Mouse (Mus musculus) adipocyte (in vitro differentiated cells): Measurements from ENCODE around the gene Fkbp2.

Source experiments
- DNase-seq: peaks from one replicate; pipeline ENCODE4 v3.0.0-alpha.2; 2016; ENCODE audit warnings: low spot score

Gene Fkbp2

GRCm38 (mm10) chr19:6980381-6981093 lies at the start of gene Fkbp2:
Fkbp2 (minus strand) TSS chr19:6980501.
- peak; percentile 100 for DNase-seq

DNA sequence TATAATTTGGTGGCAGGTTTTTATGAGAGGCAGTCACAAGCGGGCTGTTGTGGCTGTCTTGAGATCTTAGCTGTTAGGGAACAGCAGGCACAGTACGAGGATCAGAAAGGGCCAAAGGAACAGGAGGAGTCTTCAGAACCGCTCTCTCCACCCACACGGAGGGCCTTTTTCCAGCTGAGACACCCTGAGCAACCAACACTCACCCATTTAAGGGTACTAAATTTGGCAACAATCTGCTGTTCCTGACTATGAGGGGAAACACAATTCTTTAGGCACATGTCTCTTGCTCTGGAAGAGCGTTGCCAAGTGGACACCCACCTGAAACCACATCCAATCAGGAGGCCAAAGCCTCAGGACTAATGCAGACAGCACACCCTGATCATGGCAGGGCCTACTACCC lies 49.2 kb upstream of the Fkbp2 start:
- no peak for DNase-seq

DNA sequence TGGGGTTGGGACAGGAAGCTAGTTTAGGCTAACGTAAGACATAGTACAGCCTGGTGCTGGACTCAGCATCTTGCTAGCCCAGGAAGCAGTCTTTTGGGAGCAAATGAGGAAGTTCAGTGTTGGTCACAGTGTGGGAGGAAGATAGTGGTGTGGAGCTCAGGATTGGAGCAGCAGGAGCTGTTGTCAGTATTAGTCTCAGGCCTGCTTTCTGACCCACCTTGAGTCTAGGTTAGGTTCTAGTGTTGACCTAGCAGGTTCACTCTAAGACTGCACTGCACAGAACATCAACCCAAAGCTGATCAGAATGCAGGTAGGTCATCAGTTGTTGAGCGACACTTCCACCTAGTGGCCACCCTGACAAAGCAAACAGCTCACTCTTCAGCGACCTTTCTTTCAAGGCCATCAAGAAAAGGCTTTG lies 39.9 kb upstream of the Fkbp2 start:
- peak; percentile 70 for DNase-seq

DNA sequence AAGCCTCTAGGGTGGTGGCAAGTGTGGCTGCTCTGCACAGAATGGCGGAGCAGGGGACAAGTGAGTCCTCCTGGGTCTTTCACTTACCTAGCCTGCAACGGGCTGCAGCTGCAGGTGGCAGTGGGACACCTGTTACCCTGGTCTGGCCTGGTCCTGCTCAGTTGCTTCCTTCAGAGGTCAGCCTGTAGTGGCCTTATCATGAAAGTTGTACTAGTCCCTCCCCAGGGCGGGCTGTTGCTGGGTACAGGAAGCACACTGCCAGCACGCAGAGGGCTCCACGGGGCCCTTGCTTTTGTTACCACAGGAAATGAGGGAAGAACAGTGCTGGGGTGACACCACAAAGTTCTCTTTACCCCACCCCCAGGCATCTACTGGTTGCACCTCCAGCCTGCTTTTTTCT lies 38.9 kb upstream of the Fkbp2 start, which contains the start of gene Fermt3:
TSS of gene Fermt3 (minus strand) at position 279 of the 400 bp plus-strand sequence.
- DNase-seq = no peak

DNA sequence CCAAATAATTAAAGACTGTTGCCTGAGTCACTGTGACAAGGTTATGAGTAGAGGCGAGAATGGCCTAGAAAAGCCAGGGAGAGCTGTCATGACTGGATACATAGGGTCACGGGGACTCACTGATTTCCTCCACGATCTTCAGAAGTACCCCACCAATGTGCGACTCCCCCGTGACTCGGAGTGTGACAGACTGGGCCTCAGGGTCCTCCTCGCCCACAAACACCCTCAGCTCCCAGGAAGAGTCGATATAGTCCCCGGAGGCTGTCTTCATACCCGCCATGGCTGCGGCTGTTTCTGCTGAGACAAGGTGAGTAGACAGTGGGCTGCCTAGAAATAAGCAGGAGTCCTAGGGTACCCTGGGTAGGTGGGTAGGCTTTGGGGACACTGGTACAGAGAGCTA lies 38.2 kb upstream of the Fkbp2 start:
- DNase-seq = no peak

DNA sequence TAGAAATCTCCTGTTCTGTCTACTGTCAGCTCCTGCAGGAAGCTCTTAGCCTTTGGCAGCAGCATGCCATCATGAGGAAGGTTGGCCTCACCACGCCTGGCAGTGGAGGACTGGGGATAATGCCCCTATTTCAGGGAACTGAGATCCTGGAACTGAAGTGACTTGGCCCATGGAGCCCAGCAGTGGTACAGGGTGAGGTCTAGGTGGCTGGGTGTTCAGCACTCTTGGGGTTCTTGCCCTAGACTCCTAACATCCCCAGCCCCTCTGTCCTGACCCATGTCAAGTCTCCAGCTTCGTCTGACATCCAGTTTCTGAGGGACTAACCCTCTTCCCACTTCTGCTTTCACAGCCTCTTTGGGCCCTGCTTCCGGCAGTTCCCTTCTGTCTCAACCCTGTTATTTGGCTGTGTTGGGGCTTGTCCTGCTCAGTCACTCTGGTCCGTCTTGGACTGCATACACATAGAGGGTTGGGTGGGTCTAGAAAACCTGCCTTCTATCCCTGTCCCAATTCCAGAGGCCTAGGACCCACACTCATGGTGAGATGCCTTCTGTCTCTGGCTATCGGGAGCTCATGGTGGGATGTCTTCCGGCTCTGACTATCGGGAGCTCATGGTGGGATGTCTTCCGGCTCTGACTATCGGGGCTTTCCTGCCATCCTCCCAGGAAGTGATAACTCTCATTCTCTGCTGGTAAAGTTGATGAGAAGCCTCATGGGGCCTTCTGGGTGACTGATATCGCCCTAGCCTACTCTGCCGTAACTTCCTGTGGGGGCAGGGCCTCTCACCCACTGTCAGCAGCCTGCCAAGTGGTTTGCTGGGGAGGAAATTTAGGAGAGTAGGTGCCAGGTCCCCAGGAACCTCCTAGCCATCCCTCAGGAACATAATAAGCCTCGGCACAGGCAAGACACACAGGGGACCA lies 37.5 kb upstream of the Fkbp2 start:
- no peak for DNase-seq

- DNase-seq = no peak
Measured at GRCm38 (mm10) chr19:7014481-7015135, 34.3 kb upstream of the Fkbp2 start.

- DNase-seq = no peak
Measured at GRCm38 (mm10) chr19:7013984-7014383, 33.7 kb upstream of the Fkbp2 start.

DNA sequence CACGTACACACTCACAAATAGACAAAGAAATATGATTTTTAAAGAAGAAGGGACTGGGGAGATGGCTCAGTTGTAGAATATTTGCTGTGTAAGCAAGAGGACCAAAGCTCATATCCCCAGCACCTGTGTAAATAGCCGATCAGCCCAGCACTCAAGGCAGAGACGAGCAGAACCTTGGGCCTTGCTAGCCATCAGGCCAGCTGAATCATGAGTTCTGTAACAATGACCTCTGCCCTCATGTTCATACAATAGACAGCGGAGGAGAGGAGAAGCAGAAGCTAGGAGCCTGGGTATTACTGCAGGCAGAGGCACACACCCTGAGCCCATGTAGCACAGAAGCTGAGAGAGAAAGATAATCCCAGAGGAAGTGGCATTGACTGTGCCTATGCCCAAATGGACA lies 32.1 kb upstream of the Fkbp2 start:
- DNase-seq = peak; percentile 64

GRCm38 (mm10) chr19:7006892-7007593 lies 26.7 kb upstream of the Fkbp2 start:
- DNase-seq = no peak

- DNase-seq = no peak
Measured at GRCm38 (mm10) chr19:6999360-7000063, 19.2 kb upstream of the Fkbp2 start.

DNA sequence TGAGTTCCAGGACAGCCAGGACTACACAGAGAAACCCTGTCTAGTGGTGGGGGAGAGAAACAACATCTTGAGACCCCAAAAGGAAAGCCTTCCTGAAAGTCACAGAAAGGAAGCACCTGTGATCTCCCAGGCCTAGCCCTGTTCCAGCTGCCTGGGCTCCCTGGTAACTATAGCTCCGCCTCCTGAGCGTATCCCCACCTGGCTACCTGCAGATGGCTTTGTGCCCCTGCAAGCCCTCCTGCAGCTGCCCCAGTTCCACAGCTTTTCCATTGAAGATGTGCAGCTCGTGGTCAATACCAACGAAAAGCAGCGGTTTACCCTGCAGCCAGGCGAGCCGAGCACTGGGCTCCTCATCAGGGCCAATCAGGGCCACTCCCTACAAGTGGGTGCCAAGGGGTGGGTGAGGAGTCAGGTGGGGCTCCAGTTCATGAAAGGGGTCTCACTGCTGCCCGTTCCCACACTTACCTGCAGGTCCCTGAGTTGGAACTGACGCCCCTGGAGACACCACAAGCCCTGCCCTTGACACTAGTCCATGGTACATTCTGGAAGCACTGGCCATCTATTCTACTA lies 17.5 kb upstream of the Fkbp2 start:
- no peak for DNase-seq

GRCm38 (mm10) chr19:6996006-6996405 lies 15.7 kb upstream of the Fkbp2 start, which contains the start of the genes Nudt22 and Trpt1:
Nudt22 (minus strand) TSS chr19:6996117.
Trpt1 (plus strand) TSS chr19:6996131.
- peak; percentile 91 for DNase-seq

GRCm38 (mm10) chr19:6995255-6995991 lies 15.1 kb upstream of the Fkbp2 start:
- no peak for DNase-seq

DNA sequence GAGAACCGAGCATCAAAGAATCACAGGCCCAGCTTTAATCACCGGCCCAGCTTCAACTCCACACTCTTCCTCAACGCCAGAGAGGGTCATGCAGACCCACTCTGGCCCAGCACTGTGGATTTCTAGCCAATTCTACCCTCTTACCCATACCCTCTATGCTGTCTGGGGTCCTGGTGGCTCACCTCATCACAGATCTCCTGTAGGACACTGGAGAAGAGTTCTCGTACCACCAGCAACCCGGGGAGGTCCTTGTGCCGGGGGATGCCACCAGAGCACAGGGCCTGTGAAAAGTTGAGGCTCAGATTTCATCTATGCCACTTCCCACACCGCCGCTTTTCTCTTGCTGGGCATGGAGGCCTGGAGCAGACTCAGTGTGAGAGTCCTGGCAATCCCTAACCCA lies 14.2 kb upstream of the Fkbp2 start:
- no peak for DNase-seq

DNA sequence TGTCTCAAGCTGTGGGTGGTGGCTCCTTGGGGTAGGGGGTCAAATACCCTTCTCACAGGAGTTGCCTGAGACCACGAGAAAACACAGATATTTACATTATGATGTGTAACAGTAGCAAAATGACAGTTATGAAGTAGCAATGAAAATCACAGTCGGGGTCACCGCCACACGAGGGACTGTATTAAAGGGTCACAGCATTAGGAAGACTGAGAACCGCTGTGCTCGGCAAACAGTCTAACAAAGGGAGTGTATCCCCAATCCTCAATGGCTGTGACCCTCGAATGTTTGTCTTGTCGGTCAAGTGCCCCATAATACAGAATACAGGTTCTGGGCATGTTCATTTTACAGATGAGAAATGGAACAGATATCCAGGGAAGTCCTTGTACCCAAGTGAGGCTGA lies 13.7 kb upstream of the Fkbp2 start:
- no peak for DNase-seq

GRCm38 (mm10) chr19:6993011-6993770 lies 12.9 kb upstream of the Fkbp2 start:
- DNase-seq = no peak

- DNase-seq = peak; percentile 97
Measured at GRCm38 (mm10) chr19:6992011-6992858, 11.9 kb upstream of the Fkbp2 start, which contains the start of gene Dnajc4. Dnajc4 (minus strand) TSS chr19:6992572.
